Mouse (Mus musculus): ENCODE measurements around the gene Twf1.

DNA sequence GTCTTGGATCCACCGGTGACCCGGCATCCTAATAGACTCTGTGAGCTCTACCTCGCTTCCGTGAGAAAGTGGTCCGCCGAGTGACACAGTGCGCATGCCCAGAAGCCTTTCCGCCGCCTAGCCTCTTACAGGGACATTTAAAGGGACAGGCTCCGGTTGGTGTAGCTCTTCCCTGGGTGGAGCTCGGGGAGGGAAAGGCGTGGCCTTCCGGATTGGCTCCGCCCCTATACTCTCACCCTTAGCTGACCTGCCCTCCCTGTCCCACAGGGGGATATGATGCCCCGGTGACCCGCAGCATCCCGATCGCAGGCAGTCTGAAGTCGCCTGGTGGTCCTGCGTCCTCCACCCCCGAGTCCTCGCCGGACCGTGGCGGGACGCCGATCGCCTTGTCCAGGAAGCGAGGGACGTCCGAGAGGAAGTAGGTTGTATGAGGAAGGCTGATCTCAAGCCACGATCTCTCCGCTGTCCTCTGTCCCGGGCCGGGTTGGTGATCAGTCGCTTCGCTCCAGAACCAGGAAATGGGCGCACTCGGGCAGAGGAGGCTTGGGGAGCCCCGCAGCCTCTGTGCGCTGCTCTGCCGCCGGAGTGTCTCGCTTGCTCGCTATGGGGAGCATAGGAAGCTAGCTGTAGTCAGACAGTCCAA lies 46.2 kb downstream of the Twf1 start, which contains the start of the genes Pus7l and Irak4:
- TF ChIP-seq CTCF (IDR thresholded peaks at IDR 0.05; ENCODE audit: low read depth) = peak; percentile 49
- TF ChIP-seq EP300 (IDR thresholded peaks at IDR 0.05; ENCODE audit: low read depth) = no peak

All from liver, embryonic 14.5 days (tissue).